Mouse (Mus musculus): Measurements from ENCODE around the gene Tardbp. TPM values are rescaled to one million over a fixed set of nuclear protein-coding genes. Genes with fewer than 3 reads are reported as not detected.

Tardbp gene
- total RNA-seq, 2 experiments from 2014 or later: 132 to 136 TPM

DNA sequence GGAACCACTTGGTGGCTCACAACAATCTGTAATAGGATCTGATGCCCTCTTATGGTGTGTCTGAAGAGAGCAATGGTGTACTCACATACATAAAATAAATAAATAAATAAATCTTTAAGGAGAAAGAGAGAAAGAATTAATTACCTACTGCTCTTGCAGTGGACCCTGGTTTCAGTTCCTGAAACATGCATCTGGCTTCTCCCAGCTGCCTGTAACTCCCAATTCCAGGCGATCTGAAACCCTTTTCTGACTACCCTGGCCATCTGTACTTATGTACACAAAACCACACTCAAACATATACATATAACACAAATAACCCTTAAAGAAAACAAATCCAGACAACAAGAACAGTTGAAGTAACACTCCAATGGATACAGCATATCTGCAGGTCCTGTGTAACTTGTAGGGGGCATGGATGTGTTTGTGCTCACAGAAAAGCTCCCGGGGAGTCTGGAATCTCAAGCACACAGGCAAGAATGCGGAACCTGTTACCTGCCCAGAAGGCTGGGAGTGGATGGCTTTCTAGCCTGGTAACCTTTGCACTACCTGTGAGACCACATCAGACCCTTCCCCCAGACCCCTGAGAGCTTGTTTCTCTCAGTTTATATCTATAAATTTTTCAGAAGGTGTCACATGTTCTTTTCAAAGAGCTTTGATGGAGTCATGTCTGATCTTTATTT, 5.3 kb upstream of the Tardbp start:
- intact Hi-C loops (cut with DNase I): no loop called here
- no peak for TF ChIP-seq CTCF (IDR thresholded peaks at IDR 0.05)
- H3K27ac ChIP-seq: no peak overlapping the region
- no peak overlapping the region for H3K4me3 ChIP-seq
- DNase-seq: no peak

DNA sequence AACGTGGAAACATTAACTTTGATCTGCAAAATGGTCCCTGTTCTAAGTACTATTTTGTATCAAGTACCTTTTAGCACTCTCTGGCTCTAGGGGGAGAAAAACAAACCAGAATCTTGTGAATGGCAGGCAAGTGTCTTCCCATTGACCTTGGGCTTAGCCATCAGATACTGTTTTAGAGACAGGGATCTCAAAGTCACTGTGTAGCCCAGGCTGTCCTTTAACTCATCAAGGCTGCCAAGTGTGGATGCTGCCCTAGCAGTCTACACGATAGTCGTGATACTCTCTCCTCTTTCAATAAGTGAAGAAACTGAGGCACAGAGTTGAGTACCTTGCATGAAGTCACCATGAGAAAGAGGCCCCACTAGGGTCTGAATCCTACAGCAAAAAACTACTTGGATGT, 427 bp upstream of the Tardbp start:
- TF ChIP-seq CTCF (IDR thresholded peaks at IDR 0.05): no peak
- intact Hi-C loops (cut with DNase I): no loop called here
- Histone ChIP-seq H3K4me3 (peak overlapping the region; percentile 94), H3K27ac (peak overlapping the region; percentile 96)
- DNase-seq: no peak

DNA sequence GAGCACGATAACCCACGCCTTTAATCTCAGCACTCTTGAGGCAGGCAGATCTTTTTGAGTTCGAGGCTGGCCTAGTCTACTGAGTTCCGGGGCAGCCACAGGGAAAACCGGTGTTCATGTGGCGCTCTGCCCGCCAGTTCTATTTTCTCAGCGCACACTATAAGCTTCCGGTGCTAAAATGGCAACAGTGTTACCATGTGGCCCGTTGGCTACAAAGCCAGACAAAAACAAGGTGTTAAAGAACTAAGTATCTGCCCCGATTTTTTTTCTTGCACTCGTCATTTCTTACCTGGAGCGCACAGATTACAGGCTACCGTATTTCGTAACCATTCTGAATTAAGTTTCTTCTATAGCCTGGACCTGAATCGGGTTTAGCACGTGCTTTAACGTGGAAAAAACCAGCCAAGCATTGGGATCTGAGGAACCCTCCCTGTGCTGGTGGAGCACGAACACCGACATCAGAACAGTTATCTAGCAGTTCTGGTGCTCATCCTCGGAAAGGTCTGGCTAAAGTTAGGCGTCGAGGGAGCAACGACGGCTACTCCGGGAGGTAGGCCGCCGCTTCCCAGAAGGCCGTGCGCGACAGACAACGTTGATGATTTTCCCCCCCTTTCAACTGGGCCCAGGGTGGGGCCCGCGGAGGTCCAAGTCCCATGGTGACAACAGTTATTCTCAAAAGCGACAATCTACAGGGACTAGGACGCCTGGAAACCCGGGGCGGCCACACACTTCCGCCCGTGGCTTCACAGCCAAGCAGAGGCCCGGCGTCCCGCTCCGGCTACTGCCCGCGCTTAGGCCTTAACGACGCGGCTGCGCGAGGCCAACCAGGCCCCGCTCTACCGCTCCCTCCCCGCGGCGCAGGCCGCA, 830 bp downstream of the Tardbp start:
- intact Hi-C loops (cut with DNase I): no loop called here
- DNase-seq: peak; percentile 66
- peak overlapping the region; percentile 94 for H3K4me3 ChIP-seq
- TF ChIP-seq CTCF (IDR thresholded peaks at IDR 0.05): no peak
- peak overlapping the region; percentile 96 for H3K27ac ChIP-seq

DNA sequence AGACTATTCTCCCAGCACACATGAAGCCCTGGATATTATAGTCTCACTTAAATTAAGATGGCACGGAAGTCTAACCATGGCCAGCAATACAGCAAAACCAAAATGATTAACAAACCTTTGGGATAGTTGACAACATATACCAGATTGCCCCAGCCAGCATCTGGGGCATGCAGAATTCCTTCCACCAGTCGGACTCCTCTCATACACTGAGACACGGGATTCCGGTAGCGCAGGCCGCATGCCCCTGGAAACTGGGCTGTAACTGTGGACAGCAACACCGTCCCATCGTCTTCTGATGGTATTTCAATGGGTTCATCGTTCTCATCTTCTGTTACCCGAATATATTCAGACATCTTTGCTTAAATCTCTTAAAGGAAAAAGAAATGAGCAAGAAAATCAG, 1.8 kb downstream of the Tardbp start:
- no peak overlapping the region for H3K27ac ChIP-seq
- intact Hi-C loops (cut with DNase I): no loop called here
- no peak for DNase-seq
- H3K4me3 ChIP-seq: peak overlapping the region; percentile 94
- 0 out of 2 replicates have a peak, but pooled peaks have one; percentile 11 for TF ChIP-seq CTCF (IDR thresholded peaks at IDR 0.05)

DNA sequence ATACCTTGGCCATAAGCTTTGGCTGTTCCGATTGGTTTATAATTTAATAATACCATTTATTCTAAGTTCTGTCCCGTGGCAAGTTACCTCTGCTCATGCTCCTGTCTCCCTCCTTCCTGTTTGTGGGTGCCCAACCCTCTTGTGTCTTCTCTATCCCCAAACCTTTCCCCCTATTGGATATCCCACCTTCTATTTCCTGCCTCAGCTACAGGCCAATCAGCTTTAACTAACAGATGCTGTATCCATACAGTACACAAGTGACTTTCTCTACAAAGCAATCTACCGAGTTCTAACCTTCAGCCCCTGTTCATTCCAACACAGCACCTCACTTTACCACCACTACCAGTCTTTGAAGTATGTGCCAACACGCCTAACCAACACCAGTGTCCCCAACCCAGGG, 3.2 kb downstream of the Tardbp start:
- intact Hi-C loops (cut with DNase I): no loop called here
- TF ChIP-seq CTCF (IDR thresholded peaks at IDR 0.05): no peak
- H3K27ac ChIP-seq: no peak overlapping the region
- peak overlapping the region; percentile 13 for H3K4me3 ChIP-seq
- no peak for DNase-seq

DNA sequence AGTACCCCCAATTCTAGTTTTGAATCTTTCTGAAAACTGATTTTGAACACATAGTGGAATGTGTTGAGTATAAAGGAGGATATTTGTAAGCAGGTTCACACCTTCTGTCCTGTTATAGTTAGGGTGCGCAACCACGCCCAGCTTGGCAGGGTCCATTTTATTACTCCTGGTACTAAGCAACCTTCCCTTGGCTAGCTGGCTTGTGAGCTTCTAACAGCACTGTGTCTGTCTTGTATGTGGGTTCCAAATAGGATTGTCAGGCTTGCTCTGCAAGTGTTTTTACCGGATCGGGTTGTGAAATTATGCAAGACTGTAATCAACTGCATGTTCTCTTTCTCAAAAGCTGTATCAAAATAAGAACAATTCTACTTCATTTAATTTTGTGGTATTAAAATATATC, 4.3 kb downstream of the Tardbp start:
- TF ChIP-seq CTCF (IDR thresholded peaks at IDR 0.05): no peak
- no peak for DNase-seq
- intact Hi-C loops (cut with DNase I): no loop called here
- no peak overlapping the region for H3K4me3 ChIP-seq
- no peak overlapping the region for H3K27ac ChIP-seq

DNA sequence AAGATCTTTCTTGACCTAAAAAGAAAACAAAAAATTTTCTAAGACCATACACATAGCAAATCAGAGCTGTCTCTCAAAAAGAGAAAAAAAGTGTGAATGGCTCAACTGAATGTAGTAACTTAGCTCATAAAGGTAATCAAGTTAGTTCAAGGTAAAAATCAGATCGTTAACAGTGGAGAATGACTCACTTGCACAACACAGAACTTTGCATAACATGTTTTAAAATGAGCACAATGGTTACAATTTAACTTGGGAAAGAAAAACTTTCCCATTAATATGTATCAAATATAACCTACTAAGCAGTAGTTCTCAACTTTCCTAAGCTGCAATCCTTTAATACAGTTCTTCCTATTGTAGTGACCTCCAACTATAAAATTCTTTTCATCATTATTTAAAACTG, 6.1 kb downstream of the Tardbp start:
- Histone ChIP-seq H3K4me3 (no peak overlapping the region), H3K27ac (no peak overlapping the region)
- intact Hi-C loops (cut with DNase I): no loop called here
- no peak for TF ChIP-seq CTCF (IDR thresholded peaks at IDR 0.05)
- DNase-seq: no peak

DNA sequence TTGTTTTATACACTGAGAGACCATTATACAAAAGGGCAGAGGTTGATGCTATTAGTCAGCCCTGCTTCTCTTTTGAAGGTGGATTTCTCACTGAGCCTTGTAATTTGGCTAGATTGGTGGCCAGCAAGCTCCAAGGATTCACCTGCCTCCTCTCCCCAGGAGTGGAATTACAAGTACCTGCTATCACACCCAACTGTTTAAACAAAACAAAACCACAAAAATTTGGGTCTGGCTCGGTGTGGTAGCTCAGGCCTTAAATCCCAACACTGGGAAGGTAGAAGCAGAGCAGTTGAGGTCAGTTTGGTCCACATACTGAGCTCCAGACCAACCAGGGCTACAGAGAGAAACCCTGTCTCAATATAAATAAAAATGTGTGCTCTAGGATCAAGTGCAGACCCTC, 7.0 kb downstream of the Tardbp start:
- Histone ChIP-seq H3K4me3 (no peak overlapping the region), H3K27ac (no peak overlapping the region)
- no peak for TF ChIP-seq CTCF (IDR thresholded peaks at IDR 0.05)
- DNase-seq: no peak
- intact Hi-C loops (cut with DNase I): no loop called here

DNA sequence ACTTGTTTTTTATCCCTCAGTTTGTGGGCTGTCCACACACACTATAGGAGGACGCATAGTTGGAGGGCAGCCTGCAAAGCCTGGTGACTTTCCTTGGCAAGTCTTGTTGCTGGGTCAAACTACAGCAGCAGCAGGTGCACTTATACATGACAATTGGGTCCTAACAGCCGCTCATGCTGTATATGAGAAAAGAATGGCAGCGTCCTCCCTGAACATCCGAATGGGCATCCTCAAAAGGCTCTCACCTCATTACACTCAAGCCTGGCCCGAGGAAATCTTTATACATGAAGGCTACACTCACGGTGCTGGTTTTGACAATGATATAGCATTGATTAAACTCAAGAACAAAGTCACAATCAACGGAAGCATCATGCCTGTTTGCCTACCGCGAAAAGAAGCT, 13.1 kb downstream of the Tardbp start:
- no peak for TF ChIP-seq CTCF (IDR thresholded peaks at IDR 0.05)
- intact Hi-C loops (cut with DNase I): no loop called here
- Histone ChIP-seq H3K27ac (peak overlapping the region; percentile 62; the same call in 1 of the 2 replicates), H3K4me3 (no peak overlapping the region)
- DNase-seq: no peak

DNA sequence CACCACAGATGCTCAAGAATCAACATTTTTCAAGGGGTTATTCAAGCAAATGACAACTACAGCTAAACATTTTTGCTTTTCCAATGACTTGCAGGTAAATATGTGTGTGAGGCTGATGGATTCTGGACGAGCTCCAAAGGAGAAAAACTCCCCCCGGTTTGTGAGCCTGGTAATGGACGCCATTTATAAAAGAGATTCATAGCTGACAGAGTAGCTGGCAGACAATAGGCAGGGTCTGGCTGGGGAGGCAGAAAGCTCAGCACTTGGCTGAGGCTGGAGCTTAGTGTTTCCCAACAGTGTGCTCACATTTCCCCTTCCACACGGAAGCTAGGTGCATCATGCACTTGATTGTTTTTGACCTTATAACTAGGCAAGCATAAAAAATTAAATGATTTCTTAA, 14.3 kb downstream of the Tardbp start:
- Histone ChIP-seq H3K27ac (peak overlapping the region; percentile 62), H3K4me3 (no peak overlapping the region)
- no peak for TF ChIP-seq CTCF (IDR thresholded peaks at IDR 0.05)
- intact Hi-C loops (cut with DNase I): no loop called here
- DNase-seq: no peak

DNA sequence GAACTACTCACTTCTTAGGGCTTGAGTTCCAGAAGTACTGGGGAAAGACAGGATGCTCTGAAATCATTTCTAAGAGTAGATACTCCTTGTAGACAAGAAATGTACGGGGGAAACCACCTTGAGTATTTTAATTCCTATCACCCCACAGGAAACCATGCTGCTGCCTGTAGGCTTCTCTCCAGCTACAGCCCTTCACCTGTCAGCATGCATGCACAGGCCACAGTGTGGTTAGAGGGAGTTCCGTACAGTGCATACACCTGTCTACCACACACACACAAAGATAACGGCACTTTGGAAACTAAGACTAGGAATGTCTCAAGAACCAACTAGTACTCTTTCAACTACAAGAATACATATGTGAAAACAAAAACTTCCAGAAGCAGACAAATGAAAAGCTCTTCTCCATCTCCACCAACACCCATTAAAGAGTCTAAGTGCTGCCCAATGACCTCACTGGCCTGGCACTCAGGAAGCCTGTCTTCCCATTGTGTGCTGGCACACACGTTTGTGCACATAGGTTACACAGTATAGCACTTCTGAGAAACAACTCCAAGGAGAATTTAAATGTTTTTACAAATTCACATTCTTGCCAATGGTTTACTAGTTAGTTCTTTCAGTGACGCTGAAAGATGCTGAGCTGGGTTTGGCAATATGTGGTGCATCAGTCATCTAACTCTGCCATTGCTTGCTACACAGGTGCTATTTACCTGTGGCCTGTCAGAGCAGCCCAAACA, 16.0 kb downstream of the Tardbp start:
- intact Hi-C loops (cut with DNase I): no loop called here
- H3K27ac ChIP-seq: no peak overlapping the region
- no peak overlapping the region for H3K4me3 ChIP-seq
- no peak for DNase-seq
- TF ChIP-seq CTCF (IDR thresholded peaks at IDR 0.05): no peak

DNA sequence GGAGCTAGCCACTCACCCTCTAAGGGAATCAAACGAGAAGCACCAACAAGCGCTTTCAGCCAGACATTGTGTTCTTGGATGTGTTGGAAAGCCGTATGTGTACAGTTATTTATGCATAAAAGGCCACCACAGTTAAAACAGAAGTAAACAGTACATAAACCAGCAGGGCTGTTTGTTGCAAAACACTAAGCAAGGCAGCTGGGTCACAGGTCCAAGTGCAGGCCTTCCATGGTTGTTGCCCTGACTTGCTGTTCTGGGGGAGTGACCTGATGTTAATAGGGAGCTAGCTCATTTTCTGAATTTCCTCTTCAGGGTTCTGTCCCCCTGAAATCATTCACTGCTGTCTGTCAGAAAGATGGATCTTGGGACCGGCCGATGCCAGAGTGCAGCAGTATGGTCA, 17.0 kb downstream of the Tardbp start:
- no peak for DNase-seq
- Histone ChIP-seq H3K4me3 (no peak overlapping the region), H3K27ac (no peak overlapping the region)
- intact Hi-C loops (cut with DNase I): no loop called here
- no peak for TF ChIP-seq CTCF (IDR thresholded peaks at IDR 0.05)

DNA sequence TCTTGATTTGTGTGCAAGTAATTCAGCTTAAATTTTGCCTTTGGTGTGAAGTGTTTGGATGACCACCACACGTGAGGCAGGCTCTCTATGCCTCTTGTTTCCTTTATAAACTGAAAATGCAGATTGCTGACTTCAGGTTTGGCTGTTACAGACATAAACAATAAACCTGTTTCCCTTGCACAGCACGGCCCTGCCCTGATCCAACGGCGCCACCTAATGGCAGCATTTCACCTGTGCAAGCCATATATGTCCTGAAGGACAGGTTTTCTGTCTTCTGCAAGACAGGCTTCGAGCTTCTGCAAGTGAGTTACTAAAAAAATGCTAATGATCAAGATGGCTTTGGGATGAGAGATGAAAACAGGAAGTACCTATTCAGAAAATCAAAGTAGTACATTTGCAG, 19.1 kb downstream of the Tardbp start:
- H3K27ac ChIP-seq: peak overlapping the region; percentile 50; the same call in 1 of the 2 replicates
- DNase-seq: peak; percentile 82
- H3K4me3 ChIP-seq: no peak overlapping the region
- TF ChIP-seq CTCF (IDR thresholded peaks at IDR 0.05): peak; percentile 92
- intact Hi-C loops (cut with DNase I): no loop called here
